9 mouse cellular contexts compared by ENCODE assay signal in the genomic region with DNA sequence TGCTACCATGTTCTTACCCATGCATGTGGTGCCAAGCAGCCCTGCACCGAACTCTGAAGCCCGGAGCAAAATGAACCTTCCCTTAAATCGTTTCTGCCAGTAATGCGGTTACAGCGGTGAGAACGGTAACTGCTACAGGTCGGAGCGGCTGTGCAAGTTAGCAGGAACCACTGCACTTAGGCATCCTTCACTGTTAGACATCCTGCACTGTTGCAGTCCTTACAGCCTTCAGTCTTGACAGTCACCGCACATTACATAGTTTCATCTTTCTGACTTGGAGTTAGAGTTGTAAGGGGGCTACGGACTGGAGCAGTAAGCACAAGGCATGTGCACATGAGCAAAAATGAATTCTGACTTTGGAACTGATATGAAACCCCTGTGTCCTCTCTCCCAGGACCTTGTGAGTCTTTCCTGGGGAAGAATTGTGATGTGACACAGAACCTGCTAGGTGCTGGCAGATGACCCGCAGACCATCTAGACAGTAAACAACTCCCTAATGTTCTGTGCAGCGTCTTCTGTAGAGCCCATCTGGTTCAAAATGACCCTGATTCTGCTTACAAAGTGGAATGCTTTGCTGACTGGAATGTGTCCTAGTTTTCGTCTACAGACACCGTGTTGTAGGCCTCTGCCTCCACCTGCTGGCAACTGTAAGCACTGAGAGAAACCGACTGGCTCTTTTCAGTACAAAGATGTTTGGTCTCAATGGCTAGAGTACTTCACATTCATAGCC.
DNase-seq lines count a peak whose midpoint lies in the region; TF ChIP-seq lines count a peak whose summit lies in the region.
"Had no signal": no experiment of that assay in that cellular context is flagged by ENCODE, and none has a peak within 500 bp of the region (broad histone marks: within the 10 kb centered on the region; RNA-seq: fewer than 3 reads in every experiment).

No protein-coding gene starts in this region.

- TF ChIP-seq POLR2A in heart, adult 2 months (IDR thresholded peaks at IDR 0.05; ENCODE audit: insufficient read depth, low read depth, low read length) = no peak

- H3K27ac ChIP-seq in heart, adult 2 months = no peak overlapping the region
- H3K27ac ChIP-seq in limb, embryonic 10.5 days = peak overlapping the region; percentile 12; the same call in 1 of the 2 replicates

- H3K9ac ChIP-seq in heart, adult 2 months (ENCODE audit: low read depth, low read length) = no peak overlapping the region

- H3K36me3 ChIP-seq in heart, adult 2 months (ENCODE audit: control insufficient read depth, insufficient read depth, low read length) = no peaks in the 10 kb centered on the region
- no peaks in the 10 kb centered on the region for H3K36me3 ChIP-seq in limb, embryonic 10.5 days

- H3K4me3 ChIP-seq in heart, adult 2 months = no peak overlapping the region
- no peak overlapping the region for H3K4me3 ChIP-seq in limb, embryonic 10.5 days

- 60% methylated on average over 15 of the region's 15 CpGs for WGBS in heart, adult 2 months
- 62% methylated on average over 15 of the region's 15 CpGs for WGBS in limb, embryonic 10.5 days

- peak; percentile 87 for TF ChIP-seq CTCF in heart, adult 2 months (IDR thresholded peaks at IDR 0.05)

- peak; percentile 49 to 57 for DNase-seq in heart, adult 2 months
- no peak for DNase-seq in heart, postnatal 25 days (ENCODE audit: low spot score)
- DNase-seq in cerebellum, postnatal 4 days (ENCODE audit: low spot score in 2 of 2) = peak; percentile 56 to 77
- peak; percentile 71 for DNase-seq in gastrocnemius, adult 18-20 months (ENCODE audit: low spot score)
- peak; percentile 58 to 85 for DNase-seq in kidney, adult 8-10 months
- peak; percentile 68 for DNase-seq in limb, embryonic 10.5 days (ENCODE audit: low spot score)
- DNase-seq in neural tube, embryonic 10.5 days (ENCODE audit: extremely low spot score, low spot score) = peak; percentile 60
- peak; percentile 28 for DNase-seq in thymus, postnatal 0 days (ENCODE audit: low spot score)

- no peaks in the 10 kb centered on the region for H3K9me3 ChIP-seq in limb, embryonic 10.5 days (replicated peaks)
- H3K9me3 ChIP-seq: G1E had no signal

- no peaks in the 10 kb centered on the region for H3K4me1 ChIP-seq in heart, adult 2 months (ENCODE audit: control insufficient read depth, insufficient read depth, low read length)
- H3K4me1 ChIP-seq in limb, embryonic 10.5 days = peaks cover 13% of the 10 kb centered on the region; the same call in 1 of the 2 replicates

- no peaks in the 10 kb centered on the region for H3K79me2 ChIP-seq in heart, adult 2 months (replicated peaks; ENCODE audit: control insufficient read depth, insufficient read depth, low read length)

- TF ChIP-seq EP300 in heart, adult 2 months (IDR thresholded peaks at IDR 0.05; ENCODE audit: insufficient read depth, low read depth, low read length) = peak; percentile 80; the same call in 1 of the 2 replicates

- H3K27me3 ChIP-seq in heart, adult 2 months (ENCODE audit: control insufficient read depth, insufficient read depth, low read length) = no peaks in the 10 kb centered on the region
- no peaks in the 10 kb centered on the region for H3K27me3 ChIP-seq in limb, embryonic 10.5 days (ENCODE audit: low read depth, poor library complexity, severe bottlenecking)

- intact Hi-C loops in heart, adult 2 months (cut with DNase I) = loop anchor here (1.0 to 10.0 kb wide), 5 partner anchors 140 to 1116 kb away; no protein-coding TSS in a partner anchor
- intact Hi-C loops in heart, postnatal 25 days (cut with DNase I) = loop anchor here (1.0 to 10.0 kb wide), 5 partner anchors 43 to 1116 kb away; partner anchors contain the start of genes Irs1 and Rhbdd1
